Mouse (Mus musculus) E14TG2a.4 (cell line): ENCODE measurements around the gene Gsg1l.

Experiments
- CTCF ChIP-seq: conservative IDR thresholded peaks from 2 replicates; pipeline ENCODE4 v1.5.1; 2014; ENCODE audit warnings: low read length
- NANOG ChIP-seq: IDR thresholded peaks from 2 replicates; pipeline ENCODE4 v1.6.1; 2014; ENCODE audit warnings: borderline replicate concordance, low read length, mixed read lengths

GRCm38 (mm10) chr7:125972776-125973175 is 109.4 kb downstream of the Gsg1l start:
- TF ChIP-seq CTCF (no peak), NANOG (no peak)
